Mouse (Mus musculus) CH12.LX (cell line): ENCODE measurements around the gene Olfr1121. TPM values are rescaled to one million over a fixed set of nuclear protein-coding genes. Genes with fewer than 3 reads are reported as not detected.
"Not testable (repeated sequence)": the region's sequence is repeated elsewhere in the genome, so short reads cannot be mapped to it uniquely, and the experiment has no call there.

Experiments
- DNase-seq: peaks from one replicate; pipeline ENCODE4 v3.0.0-alpha.2; 2013; ENCODE audit errors: extremely low read depth
- H3K27ac ChIP-seq: 2 replicates; pipeline ENCODE4 v1.5.1; 2012; ENCODE audit warnings: low read depth, mild to moderate bottlenecking, control low read depth, moderate library complexity; ENCODE audit not compliant: insufficient read depth
- H3K27me3 ChIP-seq: replicated peaks from 2 replicates; pipeline ENCODE3; 2012; ENCODE audit warnings: inconsistent platforms
- H3K36me3 ChIP-seq, 2 experiments: replicated peaks in 1 of 2; 2 replicates each; pipeline versions ENCODE3 to v1.6.1; 2012; ENCODE audit warnings: inconsistent platforms in 1 of 2, low read length in 1 of 2, mild to moderate bottlenecking in 1 of 2, mixed read lengths in 1 of 2, moderate library complexity in 1 of 2; ENCODE audit not compliant: control insufficient read depth in 1 of 2, insufficient read depth in 1 of 2
- H3K4me1 ChIP-seq, 2 experiments: 2 replicates each; pipeline ENCODE4 v1.6.1; 2012; ENCODE audit warnings: inconsistent platforms in 1 of 2, moderate library complexity in 1 of 2; ENCODE audit not compliant: insufficient read depth in 2 of 2, control insufficient read depth in 1 of 2
- H3K4me2 ChIP-seq: 2 replicates; pipeline ENCODE4 v1.6.1; 2012; ENCODE audit warnings: low read depth, mild to moderate bottlenecking, control low read depth; ENCODE audit not compliant: poor library complexity, insufficient read depth, severe bottlenecking
- H3K4me3 ChIP-seq, 3 experiments: fragments of 150-350 bp in 1 of 3; sonication (generic) in 1 of 3; replicated peaks in 1 of 3; 2 replicates each; pipeline versions ENCODE3 to v1.5.1; 2011 to 2012; ENCODE audit warnings: low read depth in 2 of 3, low read length in 2 of 3, mild to moderate bottlenecking in 2 of 3, moderate library complexity in 2 of 3, control low read depth in 1 of 3, improper control_type of control experiment in 1 of 3, inconsistent platforms in 1 of 3, mixed read lengths in 1 of 3; ENCODE audit not compliant: poor library complexity in 1 of 3
- H3K79me2 ChIP-seq: replicated peaks from 2 replicates; pipeline ENCODE4 v1.6.1; 2012; ENCODE audit warnings: mild to moderate bottlenecking, moderate library complexity; ENCODE audit not compliant: control insufficient read depth, poor library complexity, insufficient read depth, severe bottlenecking; ENCODE audit errors: extremely low read depth
- H3K9ac ChIP-seq: 2 replicates; pipeline ENCODE4 v1.6.1; 2012; ENCODE audit warnings: low read depth, mild to moderate bottlenecking, control low read depth, moderate library complexity; ENCODE audit not compliant: insufficient read depth
- H3K9me3 ChIP-seq: replicated peaks from 2 replicates; pipeline ENCODE3; 2012; ENCODE audit warnings: low read length, inconsistent platforms, mixed read lengths
- KAT2A ChIP-seq: IDR thresholded peaks from 2 replicates; pipeline ENCODE4 v1.6.1; 2012; ENCODE audit warnings: low read length, improper control_type of control experiment, inconsistent platforms; ENCODE audit not compliant: insufficient replicate concordance
- dilution Hi-C: fragments of 300-500 bp; cut with MboI; formaldehyde crosslinking; loops from 2 replicates; pipeline ENCODE4 v1.14.3; 2020; ENCODE audit warnings: low sequenced_read_pairs; ENCODE audit not compliant: extremely low pct_unique_long_range_greater_than_20kb, extremely low pct_ligation_motif_present
- in situ Hi-C: fragments of 300-500 bp; cut with MboI; formaldehyde crosslinking; loops from 3 replicates; pipeline ENCODE4 v1.14.3; 2019; ENCODE audit warnings: low sequenced_read_pairs, low pct_ligation_motif_present, low pct_unique_long_range_greater_than_20kb, mixed read lengths
- polyA plus RNA-seq: library from polyadenylated mRNA; unstranded; fragments of >175 nt; gene quantifications from 2 replicates; pipeline ENCODE4 v1.2.1, GENCODE M21; 2012; ENCODE audit warnings: low read depth; ENCODE audit not compliant: insufficient read length
- total RNA-seq, 2 experiments: library from RNA; depleted of rRNA; stranded (reverse); fragments of 300-350 nt in 1 of 2; fragments of >200 nt in 1 of 2; gene quantifications; 2 replicates each; pipeline ENCODE4 v1.2.3; 2012 to 2014

The Olfr1121 gene
- total and polyA plus RNA-seq, 3 experiments = not detected

GRCm38 (mm10) chr2:87394686-87395085 is 25.0 kb downstream of the Olfr1121 start:
- H3K4me3 ChIP-seq, H3K27ac ChIP-seq, H3K4me1 ChIP-seq, dilution Hi-C loops, H3K9me3 ChIP-seq, H3K79me2 ChIP-seq, H3K36me3 ChIP-seq, DNase-seq, H3K9ac ChIP-seq, H3K27me3 ChIP-seq, in situ Hi-C loops, H3K4me2 ChIP-seq: not testable (repeated sequence)

GRCm38 (mm10) chr2:87416335-87416734 is 46.6 kb downstream of the Olfr1121 start, which contains the start of gene Olfr1123:
Olfr1123 (plus strand) TSS chr2:87416635.
- no peak within 1 kb of the TSS for H3K4me3 ChIP-seq
- H3K4me1 ChIP-seq = no peaks in the 10 kb centered on the region
- no peak within 1 kb of the TSS for H3K27ac ChIP-seq
- H3K9ac ChIP-seq = no peak within 1 kb of the TSS
- dilution Hi-C loops = no loop called here
- H3K4me2 ChIP-seq = no peak within 1 kb of the TSS
- H3K36me3 ChIP-seq = no peaks in the 10 kb centered on the region
- no peak for TF ChIP-seq KAT2A
- DNase-seq = no peak
- in situ Hi-C loops = no loop called here
- H3K27me3 ChIP-seq = no peaks in the 10 kb centered on the region
- H3K9me3 ChIP-seq = peaks cover 20% of the 10 kb centered on the region
- H3K79me2 ChIP-seq = no peaks in the 10 kb centered on the region

Other genes with a start within 250 kb of the Olfr1121 start
- not detected in 2 replicates for gene Olfr1110, start 229.6 kb upstream of the Olfr1121 start, total RNA-seq (2012; rRNA removed)
- not detected in 2 replicates for gene Olfr1110, start 229.6 kb upstream of the Olfr1121 start, total RNA-seq (2014; rRNA removed)
- not detected in 2 replicates for gene Olfr1110, start 229.6 kb upstream of the Olfr1121 start, polyA plus RNA-seq
- gene Olfr1111, start 217.3 kb upstream of the Olfr1121 start, total RNA-seq (2012; rRNA removed) = not detected in 2 replicates
- gene Olfr1111, start 217.3 kb upstream of the Olfr1121 start, total RNA-seq (2014; rRNA removed) = not detected in 2 replicates
- not detected in 2 replicates for gene Olfr1111, start 217.3 kb upstream of the Olfr1121 start, polyA plus RNA-seq
- not detected in 2 replicates for gene Olfr1112, start 182.1 kb upstream of the Olfr1121 start, total RNA-seq (2012; rRNA removed)
- gene Olfr1112, start 182.1 kb upstream of the Olfr1121 start, total RNA-seq (2014; rRNA removed) = not detected in 2 replicates
- gene Olfr1112, start 182.1 kb upstream of the Olfr1121 start, polyA plus RNA-seq = not detected in 2 replicates
- gene Olfr1113, start 160.9 kb upstream of the Olfr1121 start, total RNA-seq (2012; rRNA removed) = not detected in 2 replicates
- gene Olfr1113, start 160.9 kb upstream of the Olfr1121 start, total RNA-seq (2014; rRNA removed) = not detected in 2 replicates
- gene Olfr1113, start 160.9 kb upstream of the Olfr1121 start, polyA plus RNA-seq = not detected in 2 replicates
- gene Olfr1115, start 121.9 kb upstream of the Olfr1121 start, total RNA-seq (2012; rRNA removed) = not detected in 2 replicates
- gene Olfr1115, start 121.9 kb upstream of the Olfr1121 start, total RNA-seq (2014; rRNA removed) = not detected in 2 replicates
- not detected in 2 replicates for gene Olfr1115, start 121.9 kb upstream of the Olfr1121 start, polyA plus RNA-seq
- not detected in 2 replicates for gene Olfr1116, start 102.4 kb upstream of the Olfr1121 start, total RNA-seq (2012; rRNA removed)
- not detected in 2 replicates for gene Olfr1116, start 102.4 kb upstream of the Olfr1121 start, total RNA-seq (2014; rRNA removed)
- not detected in 2 replicates for gene Olfr1116, start 102.4 kb upstream of the Olfr1121 start, polyA plus RNA-seq
- gene Olfr1118, start 62.3 kb upstream of the Olfr1121 start, total RNA-seq (2012; rRNA removed) = not detected in 2 replicates
- gene Olfr1118, start 62.3 kb upstream of the Olfr1121 start, total RNA-seq (2014; rRNA removed) = not detected in 2 replicates
- not detected in 2 replicates for gene Olfr1118, start 62.3 kb upstream of the Olfr1121 start, polyA plus RNA-seq
- not detected in 2 replicates for gene Olfr1120, start 15.1 kb upstream of the Olfr1121 start, total RNA-seq (2012; rRNA removed)
- not detected in 2 replicates for gene Olfr1120, start 15.1 kb upstream of the Olfr1121 start, total RNA-seq (2014; rRNA removed)
- gene Olfr1120, start 15.1 kb upstream of the Olfr1121 start, polyA plus RNA-seq = not detected in 2 replicates
- gene Olfr1122, start 16.0 kb downstream of the Olfr1121 start, total RNA-seq (2012; rRNA removed) = not detected in 2 replicates
- not detected in 2 replicates for gene Olfr1122, start 16.0 kb downstream of the Olfr1121 start, total RNA-seq (2014; rRNA removed)
- not detected in 2 replicates for gene Olfr1122, start 16.0 kb downstream of the Olfr1121 start, polyA plus RNA-seq
- gene Olfr1123, start 46.7 kb downstream of the Olfr1121 start, total RNA-seq (2012; rRNA removed) = not detected in 2 replicates
- not detected in 2 replicates for gene Olfr1123, start 46.7 kb downstream of the Olfr1121 start, total RNA-seq (2014; rRNA removed)
- gene Olfr1123, start 46.7 kb downstream of the Olfr1121 start, polyA plus RNA-seq = not detected in 2 replicates
- gene Olfr1124, start 60.4 kb downstream of the Olfr1121 start, total RNA-seq (2012; rRNA removed) = not detected in 2 replicates
- not detected in 2 replicates for gene Olfr1124, start 60.4 kb downstream of the Olfr1121 start, total RNA-seq (2014; rRNA removed)
- not detected in 2 replicates for gene Olfr1124, start 60.4 kb downstream of the Olfr1121 start, polyA plus RNA-seq
- gene Olfr1126, start 84.1 kb downstream of the Olfr1121 start, total RNA-seq (2012; rRNA removed) = not detected in 2 replicates
- not detected in 2 replicates for gene Olfr1126, start 84.1 kb downstream of the Olfr1121 start, total RNA-seq (2014; rRNA removed)
- not detected in 2 replicates for gene Olfr1126, start 84.1 kb downstream of the Olfr1121 start, polyA plus RNA-seq
- not detected in 2 replicates for gene Pramel7, start 127.2 kb downstream of the Olfr1121 start, total RNA-seq (2012; rRNA removed)
- gene Pramel7, start 127.2 kb downstream of the Olfr1121 start, total RNA-seq (2014; rRNA removed) = not detected in 2 replicates
- not detected in 2 replicates for gene Pramel7, start 127.2 kb downstream of the Olfr1121 start, polyA plus RNA-seq
- not detected in 2 replicates for gene Pramel6, start 136.7 kb downstream of the Olfr1121 start, total RNA-seq (2012; rRNA removed)
- gene Pramel6, start 136.7 kb downstream of the Olfr1121 start, total RNA-seq (2014; rRNA removed) = not detected in 2 replicates
- not detected in 2 replicates for gene Pramel6, start 136.7 kb downstream of the Olfr1121 start, polyA plus RNA-seq
- not detected in 2 replicates for gene Olfr153, start 161.9 kb downstream of the Olfr1121 start, total RNA-seq (2012; rRNA removed)
- gene Olfr153, start 161.9 kb downstream of the Olfr1121 start, total RNA-seq (2014; rRNA removed) = not detected in 2 replicates
- not detected in 2 replicates for gene Olfr153, start 161.9 kb downstream of the Olfr1121 start, polyA plus RNA-seq
- gene Olfr1128, start 175.6 kb downstream of the Olfr1121 start, total RNA-seq (2012; rRNA removed) = not detected in 2 replicates
- not detected in 2 replicates for gene Olfr1128, start 175.6 kb downstream of the Olfr1121 start, total RNA-seq (2014; rRNA removed)
- gene Olfr1128, start 175.6 kb downstream of the Olfr1121 start, polyA plus RNA-seq = not detected in 2 replicates
- gene Olfr1129, start 204.0 kb downstream of the Olfr1121 start, total RNA-seq (2012; rRNA removed) = not detected in 2 replicates
- gene Olfr1129, start 204.0 kb downstream of the Olfr1121 start, total RNA-seq (2014; rRNA removed) = not detected in 2 replicates
- 0.17 TPM in 1 of 2 replicates, not detected in the other for gene Olfr1129, start 204.0 kb downstream of the Olfr1121 start, polyA plus RNA-seq
- gene Olfr1130, start 236.3 kb downstream of the Olfr1121 start, total RNA-seq (2012; rRNA removed) = not detected in 2 replicates
- not detected in 2 replicates for gene Olfr1130, start 236.3 kb downstream of the Olfr1121 start, total RNA-seq (2014; rRNA removed)
- gene Olfr1130, start 236.3 kb downstream of the Olfr1121 start, polyA plus RNA-seq = not detected in 2 replicates